Mouse (Mus musculus) neutrophil, adult 5-6 weeks (primary cell): ENCODE results near the gene Tekt4. TPM values are rescaled to one million over a fixed set of nuclear protein-coding genes. Genes with fewer than 3 reads are reported as not detected.

ENCODE experiments used
- ATAC-seq: fragments of 151-379, 151-347 bp; 2 replicates; pipeline ENCODE4 v1.8.0; 2017; ENCODE audit warnings: mild to moderate bottlenecking, moderate TSS enrichment; ENCODE audit not compliant: insufficient number of reproducible peaks, poor library complexity, low FRiP score, severe bottlenecking; ENCODE audit errors: extremely low read depth
- total RNA-seq: library from RNA; stranded (forward); fragments of 200-1000 nt; gene quantifications from 2 replicates; pipeline ENCODE4 v1.2.3, GENCODE M21; 2017

Gene Tekt4
- not detected in 2 replicates for total RNA-seq

GRCm38 (mm10) chr17:25454272-25454671 is at the start of gene Tekt4:
Gene Tekt4, plus strand, starts transcription at chr17:25454615.
- no peak for ATAC-seq

GRCm38 (mm10) chr17:25405224-25405895 is 49.1 kb upstream of the Tekt4 start:
- ATAC-seq = no peak

- no peak for ATAC-seq
Measured at GRCm38 (mm10) chr17:25406011-25406441, 48.4 kb upstream of the Tekt4 start.

- ATAC-seq = no peak
Measured at GRCm38 (mm10) chr17:25407352-25407751, 47.1 kb upstream of the Tekt4 start.

- ATAC-seq = no peak
Measured at GRCm38 (mm10) chr17:25408302-25408999, 46.0 kb upstream of the Tekt4 start.

- ATAC-seq = no peak
Measured at GRCm38 (mm10) chr17:25409621-25410020, 44.8 kb upstream of the Tekt4 start.

GRCm38 (mm10) chr17:25410180-25410579 is 44.2 kb upstream of the Tekt4 start:
- no peak for ATAC-seq

GRCm38 (mm10) chr17:25410786-25411185 is 43.6 kb upstream of the Tekt4 start:
- no peak for ATAC-seq

- no peak for ATAC-seq
Measured at GRCm38 (mm10) chr17:25411251-25411650, 43.2 kb upstream of the Tekt4 start.

GRCm38 (mm10) chr17:25414209-25414608 is 40.2 kb upstream of the Tekt4 start:
- no peak for ATAC-seq

GRCm38 (mm10) chr17:25414917-25415316 is 39.5 kb upstream of the Tekt4 start:
- ATAC-seq = no peak

- no peak for ATAC-seq
Measured at GRCm38 (mm10) chr17:25415421-25415913, 38.9 kb upstream of the Tekt4 start.

- ATAC-seq = no peak
Measured at GRCm38 (mm10) chr17:25416219-25416618, 38.2 kb upstream of the Tekt4 start.

GRCm38 (mm10) chr17:25417990-25418389 is 36.4 kb upstream of the Tekt4 start:
- no peak for ATAC-seq

- ATAC-seq = no peak
Measured at GRCm38 (mm10) chr17:25418926-25419325, 35.5 kb upstream of the Tekt4 start.

- no peak for ATAC-seq
Measured at GRCm38 (mm10) chr17:25420998-25421397, 33.4 kb upstream of the Tekt4 start.

- no peak for ATAC-seq
Measured at GRCm38 (mm10) chr17:25424526-25425080, 29.8 kb upstream of the Tekt4 start.

GRCm38 (mm10) chr17:25425996-25426395 is 28.4 kb upstream of the Tekt4 start:
- no peak for ATAC-seq

GRCm38 (mm10) chr17:25427441-25427840 is 27.0 kb upstream of the Tekt4 start:
- no peak for ATAC-seq

- no peak for ATAC-seq
Measured at GRCm38 (mm10) chr17:25429240-25429639, 25.2 kb upstream of the Tekt4 start.
